Mouse (Mus musculus): ENCODE measurements around the gene Rln3. TPM values are rescaled to one million over a fixed set of nuclear protein-coding genes. Genes with fewer than 3 reads are reported as not detected.

Rln3 gene
- polyA plus RNA-seq, 1 experiment, result 0.84 TPM

GRCm38 (mm10) chr8:84021569-84021968, 23.2 kb downstream of the Rln3 start:
- H3K27me3 ChIP-seq (ENCODE audit: control insufficient read depth, insufficient read depth, low read length), result peaks cover 4% of the 10 kb centered on the region; the same call in 1 of the 2 replicates
- H3K4me3 ChIP-seq (ENCODE audit: control insufficient read depth, low read depth, low read length), result no peak overlapping the region
- no peak overlapping the region for H3K27ac ChIP-seq (ENCODE audit: control insufficient read depth, insufficient read depth, low read depth, low read length)

GRCm38 (mm10) chr8:84021096-84021495, 23.7 kb downstream of the Rln3 start, which contains the start of gene Palm3:
TSS of gene Palm3 (plus strand) at chr8:84021471.
- peaks cover 3% of the 10 kb centered on the region; the same call in 1 of the 2 replicates for H3K27me3 ChIP-seq (ENCODE audit: control insufficient read depth, insufficient read depth, low read length)
- TF ChIP-seq CTCF (IDR thresholded peaks at IDR 0.05; ENCODE audit: control insufficient read depth, insufficient read depth, insufficient replicate concordance, low read depth, low read length), result no peak
- TF ChIP-seq POLR2A (IDR thresholded peaks at IDR 0.05; ENCODE audit: control insufficient read depth, low read depth, low read length), result no peak
- H3K27ac ChIP-seq (ENCODE audit: control insufficient read depth, insufficient read depth, low read depth, low read length), result no peak within 1 kb of the TSS
- peaks cover 10% of the 10 kb centered on the region for H3K4me1 ChIP-seq (ENCODE audit: control insufficient read depth, insufficient read depth, low read length)
- H3K36me3 ChIP-seq (ENCODE audit: control insufficient read depth, insufficient read depth, low read length), result no peaks in the 10 kb centered on the region
- H3K4me3 ChIP-seq (ENCODE audit: control insufficient read depth, low read depth, low read length), result no peak within 1 kb of the TSS

More at GRCm38 (mm10) chr8:84021569-84021968, 23.2 kb downstream of the Rln3 start:
- H3K36me3 ChIP-seq (ENCODE audit: control insufficient read depth, insufficient read depth, low read length), result no peaks in the 10 kb centered on the region
- TF ChIP-seq CTCF (IDR thresholded peaks at IDR 0.05; ENCODE audit: control insufficient read depth, insufficient read depth, insufficient replicate concordance, low read depth, low read length) (no peak), POLR2A (IDR thresholded peaks at IDR 0.05; ENCODE audit: control insufficient read depth, low read depth, low read length) (no peak)
- peaks cover 15% of the 10 kb centered on the region for H3K4me1 ChIP-seq (ENCODE audit: control insufficient read depth, insufficient read depth, low read length)

GRCm38 (mm10) chr8:84019738-84020137, 25.1 kb downstream of the Rln3 start:
- TF ChIP-seq POLR2A (IDR thresholded peaks at IDR 0.05; ENCODE audit: control insufficient read depth, low read depth, low read length), result no peak
- no peak for TF ChIP-seq CTCF (IDR thresholded peaks at IDR 0.05; ENCODE audit: control insufficient read depth, insufficient read depth, insufficient replicate concordance, low read depth, low read length)
- no peak overlapping the region for H3K27ac ChIP-seq (ENCODE audit: control insufficient read depth, insufficient read depth, low read depth, low read length)
- H3K4me3 ChIP-seq (ENCODE audit: control insufficient read depth, low read depth, low read length), result no peak overlapping the region
- peaks cover 6% of the 10 kb centered on the region for H3K4me1 ChIP-seq (ENCODE audit: control insufficient read depth, insufficient read depth, low read length)
- no peaks in the 10 kb centered on the region for H3K27me3 ChIP-seq (ENCODE audit: control insufficient read depth, insufficient read depth, low read length)
- H3K36me3 ChIP-seq (ENCODE audit: control insufficient read depth, insufficient read depth, low read length), result no peaks in the 10 kb centered on the region

- H3K27ac ChIP-seq (ENCODE audit: control insufficient read depth, insufficient read depth, low read depth, low read length), result no peak overlapping the region
- no peaks in the 10 kb centered on the region for H3K27me3 ChIP-seq (ENCODE audit: control insufficient read depth, insufficient read depth, low read length)
- no peak overlapping the region for H3K4me3 ChIP-seq (ENCODE audit: control insufficient read depth, low read depth, low read length)
- TF ChIP-seq CTCF (IDR thresholded peaks at IDR 0.05; ENCODE audit: control insufficient read depth, insufficient read depth, insufficient replicate concordance, low read depth, low read length), result no peak
- no peak for TF ChIP-seq POLR2A (IDR thresholded peaks at IDR 0.05; ENCODE audit: control insufficient read depth, low read depth, low read length)
- no peaks in the 10 kb centered on the region for H3K36me3 ChIP-seq (ENCODE audit: control insufficient read depth, insufficient read depth, low read length)
- H3K4me1 ChIP-seq (ENCODE audit: control insufficient read depth, insufficient read depth, low read length), result peaks cover 19% of the 10 kb centered on the region
Observed at GRCm38 (mm10) chr8:84015833-84016232, 29.0 kb downstream of the Rln3 start.

- TF ChIP-seq POLR2A (IDR thresholded peaks at IDR 0.05; ENCODE audit: control insufficient read depth, low read depth, low read length) (no peak), CTCF (IDR thresholded peaks at IDR 0.05; ENCODE audit: control insufficient read depth, insufficient read depth, insufficient replicate concordance, low read depth, low read length) (no peak)
- Histone ChIP-seq H3K27me3 (ENCODE audit: control insufficient read depth, insufficient read depth, low read length) (no peaks in the 10 kb centered on the region), H3K4me1 (ENCODE audit: control insufficient read depth, insufficient read depth, low read length) (peaks cover 25% of the 10 kb centered on the region), H3K4me3 (ENCODE audit: control insufficient read depth, low read depth, low read length) (peak overlapping the region; percentile 3), H3K27ac (ENCODE audit: control insufficient read depth, insufficient read depth, low read depth, low read length) (no peak overlapping the region), H3K36me3 (ENCODE audit: control insufficient read depth, insufficient read depth, low read length) (no peaks in the 10 kb centered on the region)
Observed at GRCm38 (mm10) chr8:84012499-84013165, 32.2 kb downstream of the Rln3 start.

GRCm38 (mm10) chr8:84011705-84012498, 32.9 kb downstream of the Rln3 start, which contains the start of gene 2210011C24Rik:
TSS of gene 2210011C24Rik (minus strand) at chr8:84012171.
- H3K27ac ChIP-seq (ENCODE audit: control insufficient read depth, insufficient read depth, low read depth, low read length), result no peak within 1 kb of the TSS
- no peak for TF ChIP-seq CTCF (IDR thresholded peaks at IDR 0.05; ENCODE audit: control insufficient read depth, insufficient read depth, insufficient replicate concordance, low read depth, low read length)
- no peak for TF ChIP-seq POLR2A (IDR thresholded peaks at IDR 0.05; ENCODE audit: control insufficient read depth, low read depth, low read length)
- H3K27me3 ChIP-seq (ENCODE audit: control insufficient read depth, insufficient read depth, low read length), result no peaks in the 10 kb centered on the region
- no peaks in the 10 kb centered on the region for H3K36me3 ChIP-seq (ENCODE audit: control insufficient read depth, insufficient read depth, low read length)
- H3K4me1 ChIP-seq (ENCODE audit: control insufficient read depth, insufficient read depth, low read length), result peaks cover 25% of the 10 kb centered on the region
- H3K4me3 ChIP-seq (ENCODE audit: control insufficient read depth, low read depth, low read length), result peak within 1 kb of the TSS; percentile 73

Data from testis, adult 2 months (tissue).